7 mouse cellular contexts compared by ENCODE assay signal in the genomic region with DNA sequence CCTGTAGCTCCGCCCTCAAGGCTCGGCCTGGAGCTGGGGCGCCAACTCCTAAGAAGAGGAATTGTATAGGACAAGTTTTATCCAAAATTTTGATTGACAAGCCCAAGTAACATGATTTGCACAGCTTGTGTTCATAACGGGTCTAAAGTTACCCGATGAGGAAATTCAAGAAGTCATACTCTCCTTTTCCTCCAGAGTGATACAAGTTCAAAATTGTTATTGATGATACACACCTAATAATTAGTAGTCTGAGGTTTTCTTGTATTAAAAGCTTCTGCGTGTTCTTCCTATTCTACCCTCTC. TPM values are rescaled to one million over a fixed set of nuclear protein-coding genes. Genes with fewer than 3 reads are reported as not detected.
DNase-seq lines count a peak whose midpoint lies in the region; ATAC-seq and TF ChIP-seq lines count a peak whose summit lies in the region.

A gene (minus strand): TSS at position 3 of the 302 bp plus-strand sequence.

- in situ Hi-C loops in ES-E14 (cut with MboI; ENCODE audit: low sequenced_read_pairs in 2 of 2, unreplicated experiment in 2 of 2): no loop called here

- ATAC-seq in limb, embryonic 13.5 days (ENCODE audit: low FRiP score, low read depth): no peak

- WGBS in limb, embryonic 13.5 days: 14% methylated on average over 6 of the region's 6 CpGs

- H3K9me3 ChIP-seq in ES-E14 (ENCODE audit: control insufficient read depth, insufficient read depth, low read depth, low read length): no peaks in the 10 kb centered on the region
- 0 out of 2 replicates have a peak, but pooled peaks cover under 1% of the 10 kb centered on the region for H3K9me3 ChIP-seq in limb, embryonic 13.5 days

- H3K9ac ChIP-seq in ES-E14 (ENCODE audit: insufficient read depth, low read depth, low read length, poor library complexity, severe bottlenecking): peak within 1 kb of the TSS; percentile 85
- H3K9ac ChIP-seq in limb, embryonic 13.5 days: peak within 1 kb of the TSS; percentile 75

- H3K4me1 ChIP-seq in ES-E14 (ENCODE audit: control insufficient read depth in 2 of 2, insufficient read depth in 2 of 2, low read length in 2 of 2, poor library complexity in 1 of 2): no peaks in the 10 kb centered on the region
- 0 out of 2 replicates have a peak, but pooled peaks cover 3% of the 10 kb centered on the region for H3K4me1 ChIP-seq in limb, embryonic 13.5 days

- peak within 1 kb of the TSS; percentile 73 to 83 for H3K4me3 ChIP-seq in ES-E14 (ENCODE audit: insufficient read depth in 1 of 2, low read depth in 1 of 2, low read length in 2 of 2, poor library complexity in 1 of 2, severe bottlenecking in 1 of 2)
- H3K4me3 ChIP-seq in limb, embryonic 13.5 days: peak within 1 kb of the TSS; percentile 65

- DNase-seq in ES-E14 (ENCODE audit: low read depth, low spot score): no peak
- no peak for DNase-seq in adrenal gland, postnatal 25 days
- no peak for DNase-seq in heart, adult 8-10 months (ENCODE audit: low spot score)
- DNase-seq in natural killer cell, adult 2 months (ENCODE audit: low spot score in 2 of 2): no peak
- no peak for DNase-seq in Muller cell, postnatal 12 days (ENCODE audit: inconsistent ontology term)
- no peak for DNase-seq in cerebellum, adult 8-10 months

- H3K36me3 ChIP-seq in ES-E14 (ENCODE audit: control insufficient read depth, insufficient read depth, low read length, poor library complexity, severe bottlenecking): no peaks in the 10 kb centered on the region; the same call in 1 of the 2 replicates
- no peaks in the 10 kb centered on the region for H3K36me3 ChIP-seq in limb, embryonic 13.5 days

- H3K27me3 ChIP-seq in limb, embryonic 13.5 days: no peaks in the 10 kb centered on the region

- peak within 1 kb of the TSS; percentile 26; the same call in 1 of the 2 replicates for H3K27ac ChIP-seq in ES-E14 (ENCODE audit: insufficient read depth, low read depth, low read length, poor library complexity, severe bottlenecking)
- peak within 1 kb of the TSS; percentile 84 for H3K27ac ChIP-seq in limb, embryonic 13.5 days

- H3K4me2 ChIP-seq in limb, embryonic 13.5 days (replicated peaks): peak within 1 kb of the TSS; percentile 84

TF ChIP-seq in ES-E14, 5 proteins besides CTCF, POLR2A, EP300 and RAD21:
- no peak for TF ChIP-seq CHD2 (IDR thresholded peaks at IDR 0.05; ENCODE audit: low read depth, low read length)
- no peak for TF ChIP-seq HCFC1 (IDR thresholded peaks at IDR 0.05; ENCODE audit: borderline replicate concordance, insufficient read depth, low read length)
- no peak for TF ChIP-seq MAFK (IDR thresholded peaks at IDR 0.05; ENCODE audit: insufficient read depth, low read depth, low read length)
- no peak for TF ChIP-seq ZC3H11A (IDR thresholded peaks at IDR 0.05; ENCODE audit: borderline replicate concordance, low read depth, low read length)
- TF ChIP-seq ZNF384 (IDR thresholded peaks at IDR 0.05; ENCODE audit: low read depth, low read length): no peak

RNA-seq across cellular contexts. Expression of the gene that starts here (rescaled TPM):
- 2.0 and 2.1 TPM in 2 replicates for total RNA-seq in ES-E14 (2012; rRNA removed)
- total RNA-seq in adrenal gland, postnatal 25 days (2021): 43.9 and 82.7 TPM in 2 replicates
- total RNA-seq in heart, adult 8-10 months (2022): 10 to 100 TPM; 69.3 to 75.5 (median 72.3) TPM
- polyA plus RNA-seq in limb, embryonic 13.5 days (2015; fragmentation: Nextera tagmentation; extraction: Ambion mirVana): 0.88 and 1.5 TPM in 2 replicates

Comparison
In these comparisons a context has a peak if more than half of its experiments do, and no peak if none do; other contexts are left out.
1. RNA of the gene that starts here (total RNA-seq): 43.9 to 82.7 TPM in adrenal gland, postnatal 25 days and 69.3 to 75.5 TPM in heart, adult 8-10 months; 2.0 to 2.1 TPM in ES-E14; every median in the first group is over 10 times any median in the second.